15 mouse cellular contexts compared by ENCODE assay signal in genomic region chr13:55990186-55990585, GRCm38 (mm10).
DNase-seq lines count a peak whose midpoint lies in the region; ATAC-seq lines count a peak whose summit lies in the region.
"Had no signal": no experiment of that assay in that cellular context is flagged by ENCODE, and none has a peak within 500 bp of the region (broad histone marks: within the 10 kb centered on the region; RNA-seq: fewer than 3 reads in every experiment).

No protein-coding gene starts in this region.

- intact Hi-C loops in left cerebral cortex, postnatal 10 days (cut with DNase I), result no loop called here

- DNase-seq in cerebellum, postnatal 4 days (ENCODE audit: low spot score in 2 of 2), result no peak
- DNase-seq in left cerebral cortex, adult 18-20 months (ENCODE audit: low spot score in 2 of 2), result peak; percentile 23 to 42
- DNase-seq in left cerebral cortex, postnatal 10 days (ENCODE audit: extremely low spot score in 1 of 2, low spot score in 2 of 2), result no peak
- DNase-seq in cerebellum, postnatal 10 days, result peak; percentile 75 to 83
- peak; percentile 39 to 43 for DNase-seq in right cerebral cortex, postnatal 36 days (ENCODE audit: low spot score in 2 of 2)
- DNase-seq in thymus, postnatal 4 days, result no peak
- no peak for DNase-seq in spleen, postnatal 10 days (ENCODE audit: low spot score in 2 of 2)
- DNase-seq: adrenal gland, postnatal 14 days; heart, adult 2 months; kidney, postnatal 36 days; lung, embryonic 14.5 days; thymus, adult 18-20 months had no signal

- peak; percentile 47; the same call in 1 of the 2 replicates for ATAC-seq in cerebellum, adult (ENCODE audit: insufficient number of reproducible peaks, low FRiP score, low TSS enrichment)
- ATAC-seq: intestine, embryonic 16.5 days; midbrain, embryonic 16.5 days had no signal

Comparison
In these comparisons a context has a peak if more than half of its experiments do, and no peak if none do; other contexts are left out.
1. DNase-seq: peak in left cerebral cortex, adult 18-20 months (2 of 2), cerebellum, postnatal 10 days (2 of 2) and right cerebral cortex, postnatal 36 days (2 of 2); none in cerebellum, postnatal 4 days (0 of 2), left cerebral cortex, postnatal 10 days (0 of 2), thymus, postnatal 4 days (single experiment) and spleen, postnatal 10 days (0 of 2).